Mouse (Mus musculus) natural killer cell, adult 2 months (primary cell): ENCODE results near the gene 9130409I23Rik.

ENCODE experiments used
- DNase-seq, 2 experiments: peaks; one replicate each; pipeline ENCODE4 v3.0.0; 2022; ENCODE audit warnings: low spot score in 2 of 2

The 9130409I23Rik gene

GRCm38 (mm10) chr1:181050937-181051336 lies at the start of gene 9130409I23Rik:
9130409I23Rik (plus strand) TSS chr1:181051237.
- DNase-seq: no peak

- DNase-seq: no peak
These were observed 49.4 kb upstream of the 9130409I23Rik start for GRCm38 (mm10) chr1:181001621-181002020.

DNA sequence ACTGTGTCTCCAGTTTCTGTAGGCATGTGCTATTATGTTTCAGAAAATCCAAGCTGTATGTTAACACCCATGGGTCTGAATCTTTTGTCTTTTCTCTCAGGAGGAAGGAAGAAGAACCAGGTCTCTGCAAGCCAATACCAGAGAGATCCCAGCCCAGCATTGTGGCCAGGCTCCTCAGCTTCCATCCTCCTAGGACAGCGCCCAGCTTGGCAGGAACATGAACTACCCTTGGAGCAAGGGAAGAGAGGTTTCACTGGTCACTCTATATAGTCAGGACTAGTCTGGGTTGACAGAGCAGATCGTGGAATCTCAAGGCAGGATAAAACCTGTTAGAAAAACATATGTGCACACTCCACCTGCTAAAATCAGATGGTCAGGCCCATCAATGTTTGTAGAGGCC lies 47.2 kb upstream of the 9130409I23Rik start:
- no peak for DNase-seq

- DNase-seq: no peak
These were observed 45.7 kb upstream of the 9130409I23Rik start for GRCm38 (mm10) chr1:181005331-181005730.

DNA sequence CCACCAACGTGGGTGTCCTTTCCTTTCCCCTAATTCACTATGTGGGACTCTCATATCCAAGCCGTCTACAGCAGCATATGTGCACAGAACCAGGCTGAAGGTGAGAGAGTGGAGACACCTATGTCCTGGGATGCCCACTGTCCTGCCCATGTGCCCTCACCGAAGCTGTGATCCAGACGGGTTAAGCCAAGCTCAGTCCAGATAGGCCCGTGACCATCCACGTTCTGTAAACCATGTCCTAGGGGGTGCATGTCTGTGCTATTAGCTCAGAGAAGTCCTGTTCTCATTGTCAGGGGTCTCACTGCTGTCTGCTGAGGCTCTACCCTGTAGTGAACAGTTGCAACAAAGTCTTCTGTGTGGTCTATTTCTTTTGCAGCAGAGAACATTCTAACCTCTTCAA lies 43.2 kb upstream of the 9130409I23Rik start:
- DNase-seq: no peak

GRCm38 (mm10) chr1:181008266-181008665 lies 42.8 kb upstream of the 9130409I23Rik start:
- DNase-seq: no peak

DNA sequence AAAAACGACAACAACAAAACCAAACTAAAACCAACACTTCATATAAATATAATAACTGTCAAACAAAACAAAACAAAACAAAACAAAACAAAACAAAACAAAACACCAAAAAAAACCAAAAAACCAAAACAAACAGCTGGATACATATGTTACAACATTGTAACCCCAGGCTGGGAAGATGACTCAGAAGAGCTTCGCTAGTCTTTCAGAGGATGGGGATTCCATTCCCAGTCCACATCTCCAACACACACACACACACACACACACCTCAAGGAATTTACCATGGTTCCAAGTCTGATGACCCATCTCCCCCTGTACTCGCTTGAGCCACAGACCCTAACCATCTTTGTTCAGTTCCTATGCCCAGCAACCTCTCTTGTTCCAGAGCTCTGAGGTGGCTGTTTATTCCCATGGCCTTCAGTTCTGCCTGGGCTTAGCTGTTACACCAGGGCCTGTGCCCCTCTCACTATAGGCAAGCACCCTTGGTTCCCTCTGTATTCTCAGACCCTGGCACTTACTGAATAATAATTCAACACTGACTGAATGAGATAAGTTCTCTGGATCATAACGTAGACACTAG lies 41.9 kb upstream of the 9130409I23Rik start:
- DNase-seq: no peak

GRCm38 (mm10) chr1:181009754-181010153 lies 41.3 kb upstream of the 9130409I23Rik start:
- no peak for DNase-seq

DNA sequence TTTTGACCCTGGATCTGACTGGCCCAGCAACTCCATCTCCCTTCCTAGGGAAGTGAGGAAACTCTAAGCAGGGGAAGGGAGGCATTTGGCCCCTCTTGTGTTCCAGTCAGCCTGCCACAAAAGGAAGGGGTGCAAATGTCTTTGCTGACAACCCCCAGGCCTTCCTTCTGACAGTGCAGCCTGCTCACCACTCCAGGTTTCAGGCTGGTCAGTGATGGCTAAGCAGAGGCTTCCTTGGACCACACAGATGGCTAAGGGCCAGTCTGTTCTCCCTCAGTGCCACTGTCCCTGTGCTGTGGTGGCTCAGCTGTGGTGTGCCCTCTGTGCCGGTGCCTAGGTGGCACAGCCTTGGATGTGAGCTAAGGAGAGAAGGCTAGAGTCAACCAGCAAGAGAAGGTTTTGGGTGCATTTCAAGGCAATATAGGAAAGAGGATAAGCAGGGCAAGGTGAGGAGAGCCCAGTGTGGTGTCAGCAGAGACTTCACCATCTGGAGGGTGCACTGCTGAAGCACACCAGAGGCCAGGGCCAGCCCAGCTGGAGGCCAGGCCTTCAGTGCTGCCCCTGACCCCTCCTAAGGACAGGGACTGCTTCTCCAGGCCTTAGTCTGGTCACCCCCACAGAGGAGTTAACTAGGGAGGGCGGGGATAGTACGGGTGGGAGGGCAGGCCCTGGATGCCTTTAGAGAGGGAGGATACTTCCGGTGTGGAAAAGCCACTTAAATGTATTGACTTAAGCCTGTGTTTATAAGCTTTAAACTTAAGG lies 40.7 kb upstream of the 9130409I23Rik start:
- no peak for DNase-seq

- DNase-seq: no peak
These were observed 39.4 kb upstream of the 9130409I23Rik start for GRCm38 (mm10) chr1:181011601-181012000.

- no peak for DNase-seq
These were observed 38.6 kb upstream of the 9130409I23Rik start for GRCm38 (mm10) chr1:181012416-181012815.

- no peak for DNase-seq
These were observed 37.6 kb upstream of the 9130409I23Rik start for GRCm38 (mm10) chr1:181013446-181013845.

DNA sequence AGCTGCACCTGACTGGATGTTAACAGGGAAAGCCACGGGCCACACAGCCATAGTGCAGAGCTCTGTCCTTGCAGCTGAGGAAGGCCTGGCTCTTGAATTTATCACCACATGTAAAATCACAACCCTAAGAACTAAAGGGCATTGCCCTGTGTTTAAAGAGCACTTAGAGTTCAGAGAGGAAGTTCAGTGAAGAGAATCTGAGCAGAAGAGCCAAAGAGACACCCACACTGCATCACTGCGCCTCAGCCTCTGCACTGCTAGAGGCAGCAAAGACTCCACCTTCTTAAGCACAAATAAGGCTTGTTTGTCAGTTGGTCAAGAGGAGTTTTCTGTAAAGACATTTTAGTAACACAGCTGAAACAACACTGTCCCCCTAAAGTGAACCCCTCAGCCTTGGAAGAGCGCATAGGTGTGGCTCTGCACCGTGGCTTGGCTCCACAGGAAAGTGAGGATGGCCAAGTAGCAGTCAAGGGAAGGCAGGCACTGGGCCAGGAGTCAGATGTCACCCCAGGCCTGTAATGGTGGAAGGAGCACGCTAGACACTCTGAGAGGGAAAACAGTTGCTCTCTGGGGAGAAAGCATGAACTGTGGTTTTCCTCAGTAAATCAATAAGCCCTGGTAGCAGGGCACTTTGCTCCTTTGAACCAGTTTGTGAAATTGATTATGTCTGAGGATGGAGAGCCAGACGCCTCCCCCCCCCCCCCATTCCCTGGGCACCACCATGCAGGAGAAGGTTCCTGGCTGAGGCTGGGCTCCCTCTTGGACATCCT lies 36.1 kb upstream of the 9130409I23Rik start:
- DNase-seq: no peak

DNA sequence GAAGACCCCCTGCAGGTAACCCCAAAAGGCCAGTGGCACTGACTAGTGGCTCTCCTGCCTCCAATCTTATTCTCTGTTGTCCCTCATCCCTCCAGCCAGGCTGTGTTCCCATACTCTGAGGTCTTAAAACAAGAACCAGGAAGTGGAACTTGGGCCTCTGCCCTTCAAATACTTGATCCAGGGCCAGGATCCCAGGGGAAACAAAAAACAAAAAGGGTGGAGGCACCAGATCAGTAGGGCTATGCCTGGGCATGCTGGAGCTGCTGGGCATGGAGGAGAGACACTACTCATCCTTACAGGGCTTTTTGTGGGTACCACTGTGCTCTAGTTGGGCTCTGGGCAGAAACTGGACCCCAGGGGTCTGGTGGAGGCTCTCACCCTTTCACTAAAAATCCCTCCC lies 35.5 kb upstream of the 9130409I23Rik start:
- DNase-seq: no peak

GRCm38 (mm10) chr1:181016045-181016444 lies 35.0 kb upstream of the 9130409I23Rik start:
- DNase-seq: no peak

- DNase-seq: peak; percentile 10 to 55
These were observed 34.4 kb upstream of the 9130409I23Rik start for GRCm38 (mm10) chr1:181016532-181017131.

DNA sequence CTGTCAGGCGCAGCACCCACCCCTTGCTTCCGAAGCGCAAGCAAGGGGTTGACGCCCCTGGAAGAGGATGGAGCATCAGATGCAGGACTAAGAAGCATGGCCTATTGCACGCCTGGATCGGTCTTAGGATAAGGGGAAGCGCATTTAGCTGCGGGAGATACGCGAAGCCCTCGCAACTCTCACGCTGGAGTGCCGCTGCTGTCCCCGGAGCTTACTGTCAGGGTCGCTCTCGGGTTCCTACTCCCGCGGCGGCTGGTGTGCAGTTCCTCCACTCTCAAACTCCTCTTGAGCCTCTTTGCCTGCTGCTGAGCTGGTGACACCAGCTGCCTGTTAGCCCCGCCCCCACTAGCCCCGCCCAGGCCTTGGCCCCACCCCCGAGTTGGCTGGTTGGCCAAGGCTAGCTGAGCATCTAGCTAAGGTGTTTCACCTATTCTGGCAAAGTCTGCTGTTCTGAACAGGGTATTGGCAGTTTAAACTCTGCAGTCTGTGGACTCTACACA lies 33.8 kb upstream of the 9130409I23Rik start:
- DNase-seq: peak; percentile 63 to 85

- DNase-seq: no peak
These were observed 33.1 kb upstream of the 9130409I23Rik start for GRCm38 (mm10) chr1:181017890-181018420.

DNA sequence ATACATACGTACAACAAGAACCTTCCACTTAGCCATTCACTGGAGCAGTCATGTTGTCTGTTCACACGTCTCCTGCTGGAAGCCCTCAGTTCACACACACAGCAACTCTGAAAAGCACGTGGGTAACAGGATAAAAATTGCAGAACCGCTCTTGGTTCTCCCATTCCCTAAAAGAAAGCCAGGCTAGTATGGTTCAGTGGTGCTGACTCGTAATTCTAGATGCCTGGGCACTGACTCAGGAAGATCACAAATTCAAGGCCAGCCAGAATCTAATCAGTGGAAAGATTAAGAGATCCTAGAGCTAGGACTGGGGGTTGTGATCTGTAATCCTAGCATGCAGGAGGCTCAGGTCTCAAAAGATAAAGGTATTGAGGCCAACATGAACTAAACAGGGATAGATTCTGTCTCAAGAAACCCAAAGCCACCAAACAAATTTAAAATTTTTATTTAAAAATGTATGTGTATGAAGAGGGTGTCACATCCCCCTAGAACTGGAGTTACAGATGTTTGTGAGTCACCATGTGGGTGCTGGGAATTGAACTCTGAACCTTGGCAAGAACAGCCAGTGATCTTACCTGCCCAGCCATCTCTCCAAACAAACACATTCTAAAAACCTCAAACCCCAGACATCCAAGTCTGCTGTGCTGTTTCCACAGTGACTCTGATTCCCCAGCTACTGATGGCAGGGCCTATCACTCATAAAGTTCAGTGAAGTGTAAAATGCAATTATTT lies 30.1 kb upstream of the 9130409I23Rik start, which contains the start of gene Ephx1:
Gene Ephx1 (minus strand): TSS at position 149 of the 732 bp plus-strand sequence.
- DNase-seq: no peak

DNA sequence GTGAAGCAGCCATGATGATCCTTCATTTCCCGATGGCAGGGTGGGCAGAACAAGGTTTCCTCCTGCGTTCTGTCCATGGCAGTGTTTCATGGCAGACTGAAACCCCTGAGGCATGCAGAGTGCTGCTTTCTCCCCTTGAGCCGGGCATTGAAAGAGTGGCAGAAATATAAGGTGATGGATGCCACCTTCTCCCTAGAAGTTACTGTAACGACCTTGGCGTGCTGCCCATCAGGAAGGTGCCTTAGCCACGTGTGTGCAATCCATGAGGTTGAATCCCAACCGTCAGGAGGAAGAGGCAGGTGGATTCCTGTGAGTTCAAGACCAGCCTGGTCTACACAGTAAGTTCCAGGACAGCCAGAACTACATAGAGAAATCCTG lies 29.6 kb upstream of the 9130409I23Rik start:
- DNase-seq: no peak

DNA sequence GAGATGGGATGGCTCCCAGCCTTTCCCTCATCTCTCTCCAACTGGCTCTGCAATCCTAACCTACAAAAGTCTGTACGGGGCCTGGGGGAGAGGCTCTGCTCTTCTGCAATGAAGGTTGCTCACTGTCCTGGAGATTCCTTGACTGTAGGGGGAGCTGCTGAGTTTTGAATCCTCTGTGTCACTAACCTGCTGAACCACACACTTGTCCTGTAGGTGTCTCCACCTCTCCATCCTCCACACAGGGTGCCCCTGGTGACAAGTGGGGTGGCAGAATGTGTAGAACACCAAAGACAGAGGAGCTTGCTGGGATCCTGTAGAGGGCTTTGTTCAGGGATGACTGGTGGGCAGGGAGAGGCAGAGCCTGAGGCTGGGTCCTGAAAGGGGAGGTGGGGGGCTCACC lies 28.8 kb upstream of the 9130409I23Rik start:
- DNase-seq: peak; percentile 57 to 85
